Mouse (Mus musculus): ENCODE results near the gene Oas1h. TPM values are rescaled to one million over a fixed set of nuclear protein-coding genes. Genes with fewer than 3 reads are reported as not detected.
A peak's percentile ranks its signal among the peaks of the same experiment; 100 is the strongest.
"Not testable (repeated sequence)": the region's sequence is repeated elsewhere in the genome, so short reads cannot be mapped to it uniquely, and the experiment has no call there.

Oas1h gene
- polyA plus RNA-seq, 1 experiment: not detected

DNA sequence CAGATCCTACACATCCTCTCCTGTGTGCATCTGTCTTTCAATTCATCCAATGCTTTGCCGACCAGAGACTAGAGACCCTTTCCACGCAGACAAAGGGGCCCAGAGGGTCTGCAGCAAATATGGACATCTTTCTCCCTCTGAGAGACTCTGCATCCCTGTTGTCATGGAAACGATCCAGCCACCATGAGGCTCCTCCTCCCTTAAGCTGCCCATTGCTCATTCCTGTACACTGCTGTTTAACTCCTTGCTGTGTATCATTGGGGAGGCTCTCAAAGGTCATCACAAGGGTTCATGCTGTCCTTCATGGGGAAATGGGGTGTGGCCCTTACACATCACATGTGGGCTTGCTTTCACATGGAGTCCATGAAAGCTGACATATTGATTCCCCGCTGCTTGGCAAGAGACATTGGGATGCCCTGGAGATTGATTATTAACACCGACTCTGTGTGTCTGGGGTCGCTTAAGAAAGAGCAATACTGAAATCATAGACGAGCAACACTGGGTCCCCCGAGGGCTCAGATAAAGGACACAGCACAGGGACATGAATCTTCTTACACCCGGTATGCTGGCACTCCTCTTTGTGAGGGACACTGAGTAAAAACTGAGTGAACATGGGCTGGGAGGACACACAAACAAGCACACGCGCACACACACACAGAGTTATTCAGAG lies 34.1 kb downstream of the Oas1h start:
- Histone ChIP-seq H3K27me3 (ENCODE audit: control insufficient read depth, insufficient read depth, low read length) (no peaks in the 10 kb centered on the region), H3K36me3 (ENCODE audit: control insufficient read depth, insufficient read depth, low read length) (no peaks in the 10 kb centered on the region; the same call in 1 of the 2 replicates), H3K27ac (ENCODE audit: insufficient read depth, low read length) (no peak overlapping the region), H3K4me1 (ENCODE audit: control insufficient read depth, insufficient read depth, insufficient read length) (no peaks in the 10 kb centered on the region), H3K4me3 (ENCODE audit: extremely low read depth, insufficient read depth, insufficient read length) (no peak overlapping the region)
- DNase-seq (ENCODE audit: low read depth in 1 of 2, low spot score in 2 of 2): no peak
- 93% methylated on average over 11 of the region's 11 CpGs for WGBS
- TF ChIP-seq CTCF (IDR thresholded peaks at IDR 0.05; ENCODE audit: extremely low read depth, insufficient read depth, insufficient read length, insufficient replicate concordance): no peak
- no peak for TF ChIP-seq POLR2A (IDR thresholded peaks at IDR 0.05; ENCODE audit: low read depth, low read length)

DNA sequence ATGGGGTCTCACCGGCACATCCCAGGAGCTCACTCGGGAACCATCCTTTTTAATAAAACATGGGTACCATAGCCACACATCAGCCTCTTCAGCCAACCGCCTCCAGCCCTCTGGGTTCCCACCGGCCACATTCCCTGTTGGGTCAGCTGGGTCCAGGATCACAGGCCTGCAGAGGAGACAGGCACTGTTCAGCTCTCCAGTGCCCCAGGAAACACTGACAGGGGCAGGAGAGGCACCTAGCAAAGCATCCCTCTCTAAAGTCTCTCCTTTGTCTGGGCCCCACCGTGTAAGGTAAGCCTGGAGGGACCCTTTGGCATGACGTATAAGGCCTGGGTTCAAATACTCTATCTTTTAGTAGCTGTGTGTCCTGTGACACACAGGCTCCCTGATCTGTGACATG lies 37.1 kb downstream of the Oas1h start:
- TF ChIP-seq POLR2A (IDR thresholded peaks at IDR 0.05; ENCODE audit: low read depth, low read length) (no peak), CTCF (IDR thresholded peaks at IDR 0.05; ENCODE audit: extremely low read depth, insufficient read depth, insufficient read length, insufficient replicate concordance) (no peak)
- Histone ChIP-seq H3K4me1 (ENCODE audit: control insufficient read depth, insufficient read depth, insufficient read length) (no peaks in the 10 kb centered on the region), H3K27ac (ENCODE audit: insufficient read depth, low read length) (no peak overlapping the region), H3K36me3 (ENCODE audit: control insufficient read depth, insufficient read depth, low read length) (peaks cover 2% of the 10 kb centered on the region; the same call in 1 of the 2 replicates), H3K4me3 (ENCODE audit: extremely low read depth, insufficient read depth, insufficient read length) (no peak overlapping the region), H3K27me3 (ENCODE audit: control insufficient read depth, insufficient read depth, low read length) (no peaks in the 10 kb centered on the region)
- no peak for DNase-seq (ENCODE audit: low read depth in 1 of 2, low spot score in 2 of 2)
- 91% methylated on average over 6 of the region's 6 CpGs for WGBS

DNA sequence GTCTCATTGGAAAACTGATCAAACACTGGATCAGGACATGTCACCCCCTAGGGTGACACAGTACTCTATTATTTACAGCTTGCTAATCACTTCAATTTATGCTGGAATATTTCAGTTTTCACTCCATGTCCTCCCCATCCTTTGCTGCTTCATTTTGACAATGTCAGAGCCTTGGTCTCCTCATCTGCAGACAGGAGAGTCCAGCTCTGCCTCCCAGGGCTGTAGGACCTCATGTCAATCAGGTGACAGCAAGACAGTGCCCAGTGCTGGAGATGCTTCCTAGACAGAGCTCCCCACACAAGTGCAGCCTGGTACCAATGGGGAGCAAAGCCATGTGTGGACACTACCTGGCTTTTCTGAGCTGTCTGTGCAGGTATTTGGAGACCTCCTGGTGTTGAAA lies 37.5 kb downstream of the Oas1h start:
- no peak for TF ChIP-seq CTCF (IDR thresholded peaks at IDR 0.05; ENCODE audit: extremely low read depth, insufficient read depth, insufficient read length, insufficient replicate concordance)
- TF ChIP-seq POLR2A (IDR thresholded peaks at IDR 0.05; ENCODE audit: low read depth, low read length): no peak
- no peak for DNase-seq (ENCODE audit: low read depth in 1 of 2, low spot score in 2 of 2)
- peaks cover 2% of the 10 kb centered on the region; the same call in 1 of the 2 replicates for H3K36me3 ChIP-seq (ENCODE audit: control insufficient read depth, insufficient read depth, low read length)

DNA sequence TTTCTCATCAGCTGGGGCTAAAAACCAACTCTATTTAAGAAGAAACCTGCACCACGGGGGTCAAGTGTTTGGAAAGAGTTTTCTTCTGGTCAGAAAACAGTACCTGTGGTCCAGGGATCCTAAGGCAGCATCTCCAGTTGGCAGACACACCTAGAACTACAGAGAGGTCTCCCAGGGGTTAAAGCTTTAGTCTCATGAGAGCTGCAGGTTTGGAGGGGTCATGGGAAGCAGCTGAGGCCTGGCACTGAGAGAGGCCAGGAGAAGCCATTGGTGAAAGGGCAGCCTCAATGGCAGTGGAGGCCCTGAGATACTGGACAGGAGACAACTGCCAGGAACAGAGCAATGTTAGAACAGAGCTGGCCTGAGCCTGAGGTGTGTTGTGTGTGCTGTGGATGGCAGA lies 39.4 kb downstream of the Oas1h start:
- Histone ChIP-seq H3K4me3 (ENCODE audit: extremely low read depth, insufficient read depth, insufficient read length) (no peak overlapping the region), H3K27ac (ENCODE audit: insufficient read depth, low read length) (no peak overlapping the region), H3K4me1 (ENCODE audit: control insufficient read depth, insufficient read depth, insufficient read length) (peaks cover 2% of the 10 kb centered on the region; the same call in 1 of the 2 replicates), H3K36me3 (ENCODE audit: control insufficient read depth, insufficient read depth, low read length) (peaks cover 2% of the 10 kb centered on the region; the same call in 1 of the 2 replicates), H3K27me3 (ENCODE audit: control insufficient read depth, insufficient read depth, low read length) (no peaks in the 10 kb centered on the region)
- 79% methylated on average over 1 of the region's 1 CpGs for WGBS
- DNase-seq (ENCODE audit: low read depth in 1 of 2, low spot score in 2 of 2): no peak
- TF ChIP-seq POLR2A (IDR thresholded peaks at IDR 0.05; ENCODE audit: low read depth, low read length): no peak
- TF ChIP-seq CTCF (IDR thresholded peaks at IDR 0.05; ENCODE audit: extremely low read depth, insufficient read depth, insufficient read length, insufficient replicate concordance): no peak

More for the DNA sequence above, 37.5 kb downstream of the Oas1h start:
- no peak overlapping the region for H3K27ac ChIP-seq (ENCODE audit: insufficient read depth, low read length)
- no peaks in the 10 kb centered on the region for H3K4me1 ChIP-seq (ENCODE audit: control insufficient read depth, insufficient read depth, insufficient read length)
- no peaks in the 10 kb centered on the region for H3K27me3 ChIP-seq (ENCODE audit: control insufficient read depth, insufficient read depth, low read length)
- H3K4me3 ChIP-seq (ENCODE audit: extremely low read depth, insufficient read depth, insufficient read length): no peak overlapping the region

DNA sequence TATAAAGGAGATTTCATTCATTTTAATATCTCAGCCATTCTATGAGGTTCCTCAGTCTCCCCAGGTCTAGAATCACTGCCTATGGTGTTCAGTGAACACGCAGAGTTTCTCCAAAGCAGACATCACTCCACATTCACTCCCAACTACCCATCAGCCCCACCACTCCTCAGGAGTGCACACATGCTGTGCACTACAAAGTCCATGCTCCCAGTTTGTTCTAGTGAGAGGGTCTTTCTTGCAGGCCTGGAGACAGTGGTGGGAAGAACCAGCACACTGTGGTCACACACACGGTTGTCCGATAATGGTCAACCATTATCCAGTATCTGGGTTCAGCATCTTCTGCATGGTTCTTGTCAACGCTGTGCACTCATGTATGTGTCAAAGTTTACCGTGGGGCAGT lies 40.8 kb downstream of the Oas1h start:
- DNase-seq (ENCODE audit: low read depth in 1 of 2, low spot score in 2 of 2): no peak
- Histone ChIP-seq H3K27ac (ENCODE audit: insufficient read depth, low read length) (no peak overlapping the region), H3K4me3 (ENCODE audit: extremely low read depth, insufficient read depth, insufficient read length) (no peak overlapping the region), H3K36me3 (ENCODE audit: control insufficient read depth, insufficient read depth, low read length) (0 out of 2 replicates have a peak, but pooled peaks cover 2% of the 10 kb centered on the region), H3K4me1 (ENCODE audit: control insufficient read depth, insufficient read depth, insufficient read length) (peaks cover 2% of the 10 kb centered on the region; the same call in 1 of the 2 replicates), H3K27me3 (ENCODE audit: control insufficient read depth, insufficient read depth, low read length) (no peaks in the 10 kb centered on the region)
- 93% methylated on average over 5 of the region's 5 CpGs for WGBS
- TF ChIP-seq CTCF (IDR thresholded peaks at IDR 0.05; ENCODE audit: extremely low read depth, insufficient read depth, insufficient read length, insufficient replicate concordance) (no peak), POLR2A (IDR thresholded peaks at IDR 0.05; ENCODE audit: low read depth, low read length) (no peak)

DNA sequence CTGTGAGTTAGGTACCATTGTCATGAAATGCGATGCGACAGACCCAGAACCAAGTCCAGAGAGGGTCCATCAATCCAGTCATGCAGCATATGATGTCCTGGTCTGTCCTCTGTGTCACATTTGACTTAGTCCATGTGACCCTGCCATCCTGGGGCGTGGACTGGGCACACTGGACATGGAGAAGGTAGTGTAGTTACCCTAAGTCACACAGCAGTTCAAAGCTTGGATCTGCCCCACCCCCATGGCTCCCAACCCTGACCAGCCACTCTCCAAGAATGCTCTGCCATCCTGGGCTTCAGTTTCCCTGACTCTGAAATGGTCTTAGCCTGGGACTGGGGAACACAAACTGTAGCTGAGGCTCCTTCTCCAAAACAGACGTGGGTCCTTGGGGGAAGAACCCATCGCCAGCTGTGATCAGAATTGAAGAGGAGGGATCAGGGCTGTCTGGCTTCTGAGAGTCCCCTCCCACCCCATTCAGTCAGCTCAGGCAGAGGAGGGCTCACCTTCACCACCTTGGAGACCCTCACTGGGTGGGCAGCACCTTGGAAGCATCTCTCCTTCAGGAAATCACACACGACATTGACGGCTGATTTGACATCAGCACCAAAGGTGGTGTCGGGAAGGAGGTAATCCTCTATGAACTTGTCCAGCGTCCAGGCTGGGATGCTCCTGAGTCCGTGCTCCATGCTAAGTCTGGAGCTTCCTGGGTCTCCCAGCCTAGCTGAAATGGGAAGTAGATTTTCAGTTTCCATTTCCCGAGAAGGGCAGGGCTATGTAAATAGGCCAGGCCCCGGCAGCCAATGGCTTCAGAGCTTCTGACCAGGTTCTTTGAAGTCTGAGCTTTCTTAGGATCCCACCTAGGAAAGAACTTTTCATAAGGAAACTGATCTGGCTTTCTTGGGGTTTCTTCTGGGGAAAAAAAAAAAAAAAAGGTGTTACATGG lies 45.8 kb downstream of the Oas1h start, which contains the start of gene Oas1a:
Gene Oas1a (minus strand): TSS at position 731 of the 943 bp plus-strand sequence.
- peak within 1 kb of the TSS; percentile 51 for H3K4me3 ChIP-seq (ENCODE audit: extremely low read depth, insufficient read depth, insufficient read length)
- not testable (repeated sequence) for DNase-seq (ENCODE audit: low read depth in 1 of 2, low spot score in 2 of 2); H3K27ac ChIP-seq (ENCODE audit: insufficient read depth, low read length); H3K4me1 ChIP-seq (ENCODE audit: control insufficient read depth, insufficient read depth, insufficient read length); H3K36me3 ChIP-seq (ENCODE audit: control insufficient read depth, insufficient read depth, low read length); H3K27me3 ChIP-seq (ENCODE audit: control insufficient read depth, insufficient read depth, low read length)
- 28% methylated on average over 8 of the region's 12 CpGs for WGBS

Data from spleen, adult 2 months (tissue).